Mouse (Mus musculus) intestine, embryonic 14.5 days (tissue): Measurements from ENCODE around the gene Hps6. TPM values are rescaled to one million over a fixed set of nuclear protein-coding genes. Genes with fewer than 3 reads are reported as not detected.
"Not testable (repeated sequence)": the region's sequence is repeated elsewhere in the genome, so short reads cannot be mapped to it uniquely, and the experiment has no call there.

ENCODE experiments used
- ATAC-seq: fragments of 200-750 bp; cut with Nextera tagmentation; replicated peaks from 2 replicates; pipeline ENCODE4 v1.8.0; 2017; ENCODE audit warnings: low read depth, moderate number of reproducible peaks, moderate TSS enrichment, moderate library complexity; ENCODE audit not compliant: low FRiP score, low TSS enrichment
- DNase-seq: peaks from one replicate; pipeline ENCODE4 v3.0.0-alpha.2; 2018; ENCODE audit warnings: low spot score
- H3K27ac ChIP-seq: fragments of 300-500 bp; sonication (generic); 2 replicates; pipeline ENCODE4 v1.5.1; 2014; ENCODE audit warnings: low read depth, mild to moderate bottlenecking, control low read depth
- H3K27me3 ChIP-seq: fragments of 300-500 bp; sonication (generic); replicated peaks from 2 replicates; pipeline ENCODE4 v1.6.1; 2014; ENCODE audit warnings: low read length, control low read depth; ENCODE audit not compliant: control insufficient read depth, insufficient read depth
- H3K36me3 ChIP-seq: fragments of 300-500 bp; sonication (generic); 2 replicates; pipeline ENCODE4 v1.6.1; 2014; ENCODE audit warnings: low read length, control low read depth; ENCODE audit not compliant: control insufficient read depth, insufficient read depth
- H3K4me1 ChIP-seq: fragments of 300-500 bp; sonication (generic); replicated peaks from 2 replicates; pipeline ENCODE4 v1.6.1; 2014; ENCODE audit warnings: low read length, control low read depth, mixed read lengths; ENCODE audit not compliant: control insufficient read depth, insufficient read depth
- H3K4me2 ChIP-seq: fragments of 300-500 bp; sonication (generic); 2 replicates; pipeline ENCODE4 v1.6.1; 2014; ENCODE audit warnings: low read length
- H3K4me3 ChIP-seq: fragments of 300-500 bp; sonication (generic); 2 replicates; pipeline ENCODE4 v1.5.1; 2014; ENCODE audit warnings: low read depth, low read length, control low read depth, mixed read lengths
- H3K9ac ChIP-seq: fragments of 300-500 bp; sonication (generic); 2 replicates; pipeline ENCODE4 v1.6.1; 2014; ENCODE audit warnings: mild to moderate bottlenecking, low read length
- H3K9me3 ChIP-seq: fragments of 300-500 bp; sonication (generic); 2 replicates; pipeline ENCODE4 v1.6.1; 2016; ENCODE audit warnings: low read length, control low read depth; ENCODE audit not compliant: control insufficient read depth
- WGBS: fragments of 180-500 bp; shearing (Covaris S2); extraction: QIAGEN DNeasy Blood & Tissue Kit; methylation state at CpG from one replicate; pipeline ENCODE4 v1.1.7; 2014; 5-methylcytosine and 5-hydroxymethylcytosine counted together
- polyA plus RNA-seq: library from polyadenylated mRNA; unstranded; fragments of >200 nt; fragmentation: Nextera tagmentation; extraction: Ambion mirVana; gene quantifications from 2 replicates; pipeline ENCODE4 v1.2.1, GENCODE M21; 2014

Gene Hps6
- polyA plus RNA-seq: 4.7 and 5.2 TPM in 2 replicates

GRCm38 (mm10) chr19:46003371-46004226 lies at the start of gene Hps6:
TSS of gene Hps6 (plus strand) at chr19:46003508.
- ATAC-seq: peak; percentile 86
- 2% methylated on average over 70 of the region's 70 CpGs for WGBS

GRCm38 (mm10) chr19:45956736-45957135 lies 46.6 kb upstream of the Hps6 start:
- Histone ChIP-seq H3K9ac (no peak overlapping the region), H3K4me1 (no peaks in the 10 kb centered on the region), H3K27ac (no peak overlapping the region), H3K4me3 (no peak overlapping the region), H3K9me3 (no peaks in the 10 kb centered on the region), H3K4me2 (no peak overlapping the region), H3K27me3 (no peaks in the 10 kb centered on the region), H3K36me3 (peaks cover 32% of the 10 kb centered on the region)
- DNase-seq: no peak
- WGBS: 89% methylated on average over 7 of the region's 7 CpGs
- no peak for ATAC-seq

More at GRCm38 (mm10) chr19:46003371-46004226, at the start of gene Hps6:
- no peaks in the 10 kb centered on the region for H3K9me3 ChIP-seq
- peak within 1 kb of the TSS; percentile 66 for H3K4me2 ChIP-seq
- H3K27me3 ChIP-seq: no peaks in the 10 kb centered on the region
- peak within 1 kb of the TSS; percentile 57 for H3K4me3 ChIP-seq
- 0 out of 2 replicates have a peak, but pooled peaks cover 6% of the 10 kb centered on the region for H3K36me3 ChIP-seq
- H3K4me1 ChIP-seq: peaks cover 9% of the 10 kb centered on the region
- H3K9ac ChIP-seq: peak within 1 kb of the TSS; percentile 75
- H3K27ac ChIP-seq: no peak within 1 kb of the TSS
- peak; percentile 79 for DNase-seq

- WGBS: 35% methylated on average over 5 of the region's 5 CpGs
Observed at GRCm38 (mm10) chr19:45960770-45961169, 42.5 kb upstream of the Hps6 start.

GRCm38 (mm10) chr19:45984379-45984778 lies 18.9 kb upstream of the Hps6 start:
- ATAC-seq (no peak), DNase-seq (no peak)
- Histone ChIP-seq H3K9me3 (no peaks in the 10 kb centered on the region), H3K36me3 (peaks cover 12% of the 10 kb centered on the region), H3K4me2 (no peak overlapping the region), H3K4me1 (no peaks in the 10 kb centered on the region), H3K9ac (no peak overlapping the region), H3K27me3 (no peaks in the 10 kb centered on the region), H3K4me3 (no peak overlapping the region), H3K27ac (no peak overlapping the region)

More at GRCm38 (mm10) chr19:45960770-45961169, 42.5 kb upstream of the Hps6 start:
- no peaks in the 10 kb centered on the region for H3K9me3 ChIP-seq
- no peak overlapping the region for H3K9ac ChIP-seq
- H3K4me2 ChIP-seq: no peak overlapping the region
- no peaks in the 10 kb centered on the region for H3K27me3 ChIP-seq
- H3K36me3 ChIP-seq: peaks cover 37% of the 10 kb centered on the region
- DNase-seq (no peak), ATAC-seq (no peak)
- H3K27ac ChIP-seq: no peak overlapping the region
- no peak overlapping the region for H3K4me3 ChIP-seq
- no peaks in the 10 kb centered on the region for H3K4me1 ChIP-seq

GRCm38 (mm10) chr19:45988238-45988637 lies 15.1 kb upstream of the Hps6 start:
- ATAC-seq (no peak), DNase-seq (no peak)
- Histone ChIP-seq H3K9me3 (no peaks in the 10 kb centered on the region), H3K4me1 (no peaks in the 10 kb centered on the region), H3K4me2 (no peak overlapping the region), H3K4me3 (no peak overlapping the region), H3K27ac (no peak overlapping the region), H3K27me3 (no peaks in the 10 kb centered on the region), H3K36me3 (peaks cover 8% of the 10 kb centered on the region), H3K9ac (no peak overlapping the region)
- 96% methylated on average over 3 of the region's 3 CpGs for WGBS

GRCm38 (mm10) chr19:45991171-45991570 lies 12.1 kb upstream of the Hps6 start:
- 0 out of 2 replicates have a peak, but pooled peaks cover 4% of the 10 kb centered on the region for H3K9me3 ChIP-seq
- no peak overlapping the region for H3K4me2 ChIP-seq
- H3K4me3 ChIP-seq: no peak overlapping the region
- H3K27ac ChIP-seq: no peak overlapping the region
- peaks cover 12% of the 10 kb centered on the region for H3K36me3 ChIP-seq
- H3K9ac ChIP-seq: no peak overlapping the region
- no peak for DNase-seq
- 77% methylated on average over 3 of the region's 3 CpGs for WGBS
- no peak for ATAC-seq
- no peaks in the 10 kb centered on the region for H3K4me1 ChIP-seq
- H3K27me3 ChIP-seq: no peaks in the 10 kb centered on the region

GRCm38 (mm10) chr19:45993441-45993840 lies 9.9 kb upstream of the Hps6 start:
- not testable (repeated sequence) for H3K9me3 ChIP-seq, ATAC-seq, H3K9ac ChIP-seq, DNase-seq, H3K36me3 ChIP-seq, H3K4me3 ChIP-seq, H3K27ac ChIP-seq, H3K4me1 ChIP-seq, H3K27me3 ChIP-seq, H3K4me2 ChIP-seq
- WGBS: 88% methylated on average over 6 of the region's 6 CpGs

GRCm38 (mm10) chr19:45993981-45994737 lies 9.1 kb upstream of the Hps6 start:
- no peak for DNase-seq
- Histone ChIP-seq H3K9me3 (0 out of 2 replicates have a peak, but pooled peaks cover 4% of the 10 kb centered on the region), H3K4me3 (no peak overlapping the region), H3K27ac (no peak overlapping the region), H3K27me3 (no peaks in the 10 kb centered on the region), H3K36me3 (peaks cover 3% of the 10 kb centered on the region; the same call in 1 of the 2 replicates), H3K4me2 (no peak overlapping the region), H3K4me1 (peaks cover 8% of the 10 kb centered on the region; the same call in 1 of the 2 replicates), H3K9ac (no peak overlapping the region)
- ATAC-seq: no peak
- 95% methylated on average over 13 of the region's 13 CpGs for WGBS
